Mouse (Mus musculus) liver, adult 2 months (tissue): ENCODE measurements around the gene Garnl3. TPM values are rescaled to one million over a fixed set of nuclear protein-coding genes. Genes with fewer than 3 reads are reported as not detected.

Source experiments
- DNase-seq: peaks from one replicate; pipeline ENCODE4 v3.0.0-alpha.2; 2011; ENCODE audit warnings: low read depth, low spot score; ENCODE audit errors: extremely low read depth
- H3K27ac ChIP-seq: fragments of 200-500 bp; replicated peaks from 2 replicates; pipeline ENCODE4 v1.5.1; 2012; ENCODE audit warnings: low read depth, mild to moderate bottlenecking, control low read depth, inconsistent platforms, low read length; ENCODE audit not compliant: insufficient read depth
- H3K27me3 ChIP-seq: fragments of 200-500 bp; 2 replicates; pipeline ENCODE4 v1.6.1; 2012; ENCODE audit warnings: mild to moderate bottlenecking, moderate library complexity, low read length, inconsistent platforms; ENCODE audit not compliant: control insufficient read depth, insufficient read depth
- H3K36me3 ChIP-seq: fragments of 200-500 bp; 2 replicates; pipeline ENCODE4 v1.6.1; 2012; ENCODE audit warnings: low read length, inconsistent platforms; ENCODE audit not compliant: control insufficient read depth, insufficient read depth
- H3K4me1 ChIP-seq: fragments of 200-500 bp; 2 replicates; pipeline ENCODE4 v1.6.1; 2011; ENCODE audit warnings: low read length; ENCODE audit not compliant: control insufficient read depth, insufficient read depth
- H3K4me3 ChIP-seq: fragments of 200-500 bp; 2 replicates; pipeline ENCODE4 v1.5.1; 2011; ENCODE audit warnings: low read depth, mild to moderate bottlenecking, control low read depth, low read length, moderate library complexity; ENCODE audit not compliant: insufficient read depth
- H3K79me2 ChIP-seq: fragments of 200-500 bp; 2 replicates; pipeline ENCODE4 v1.6.1; 2012; ENCODE audit warnings: inconsistent platforms, mild to moderate bottlenecking, low read length, moderate library complexity; ENCODE audit not compliant: control insufficient read depth, insufficient read depth
- H3K9ac ChIP-seq: fragments of 200-500 bp; 2 replicates; pipeline ENCODE4 v1.6.1; 2012; ENCODE audit warnings: low read depth, mild to moderate bottlenecking, control low read depth, inconsistent platforms, low read length
- CTCF ChIP-seq: fragments of 200-500 bp; IDR thresholded peaks from 2 replicates; pipeline ENCODE4 v1.5.1; 2011; ENCODE audit warnings: low read depth, low read length, control low read depth
- POLR2A ChIP-seq: fragments of 200-500 bp; IDR thresholded peaks from 2 replicates; pipeline ENCODE4 v1.6.1; 2011; ENCODE audit warnings: low read length, control low read depth; ENCODE audit not compliant: insufficient read depth; ENCODE audit errors: extremely low read depth
- WGBS: fragments of 180-500 bp; shearing (Covaris S2); methylation state at CpG from one replicate; pipeline ENCODE4 v1.1.7; 2018; 5-methylcytosine and 5-hydroxymethylcytosine counted together
- polyA plus RNA-seq: library from polyadenylated mRNA; depleted of rRNA; stranded (reverse); fragments of >200 nt; gene quantifications from 2 replicates; pipeline ENCODE4 v1.2.3, GENCODE M21; 2012; rRNA removed
- total RNA-seq: library from RNA; depleted of rRNA; stranded (reverse); fragments of >200 nt; gene quantifications from 2 replicates; pipeline ENCODE4 v1.2.3, GENCODE M21; 2014; rRNA removed

Garnl3 gene
- total RNA-seq (0.27 and 0.28 TPM in 2 replicates), polyA plus RNA-seq (0.11 and 0.17 TPM in 2 replicates)

DNA sequence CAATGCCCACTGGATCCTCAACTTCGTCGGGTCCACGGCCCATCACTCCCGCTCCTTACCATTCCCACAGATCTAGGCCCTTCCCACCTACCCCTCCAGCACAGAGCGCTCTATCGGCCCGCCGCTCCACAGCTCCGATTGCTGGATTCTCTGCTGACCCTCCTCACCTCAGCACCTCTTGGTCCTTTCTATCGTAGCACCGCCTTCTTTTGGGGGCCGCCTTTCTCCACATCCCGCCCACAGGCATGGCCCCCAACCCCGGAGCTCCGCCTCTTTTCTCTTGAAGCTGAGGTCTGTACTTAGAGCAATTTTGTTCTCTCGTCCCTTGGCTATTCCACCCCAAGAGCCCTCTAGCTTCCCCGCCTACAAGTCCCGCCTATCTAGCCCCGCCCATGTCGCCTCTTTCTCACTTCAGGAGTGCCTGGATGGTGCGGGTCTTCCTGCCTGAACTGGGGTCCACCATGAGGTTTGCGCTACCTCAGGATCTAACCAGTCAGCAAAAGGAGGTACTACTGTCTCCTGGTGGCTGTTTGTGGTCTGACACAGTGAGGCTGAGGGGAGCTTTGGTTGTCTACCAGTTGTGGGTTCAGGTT is at the start of gene Garnl3:
Garnl3 (minus strand) TSS at position 155 of the 593 bp plus-strand sequence.
- H3K79me2 ChIP-seq = no peaks in the 10 kb centered on the region
- H3K36me3 ChIP-seq = no peaks in the 10 kb centered on the region
- no peak for TF ChIP-seq POLR2A
- TF ChIP-seq CTCF = peak; percentile 49; the same call in 1 of the 2 replicates
- no peak within 1 kb of the TSS for H3K27ac ChIP-seq
- 3% methylated on average over 22 of the region's 22 CpGs for WGBS
- DNase-seq = peak; percentile 17
- no peaks in the 10 kb centered on the region for H3K27me3 ChIP-seq
- peak within 1 kb of the TSS; percentile 71 for H3K4me3 ChIP-seq
- peaks cover 2% of the 10 kb centered on the region; the same call in 1 of the 2 replicates for H3K4me1 ChIP-seq
- H3K9ac ChIP-seq = peak within 1 kb of the TSS; percentile 36; the same call in 1 of the 2 replicates

DNA sequence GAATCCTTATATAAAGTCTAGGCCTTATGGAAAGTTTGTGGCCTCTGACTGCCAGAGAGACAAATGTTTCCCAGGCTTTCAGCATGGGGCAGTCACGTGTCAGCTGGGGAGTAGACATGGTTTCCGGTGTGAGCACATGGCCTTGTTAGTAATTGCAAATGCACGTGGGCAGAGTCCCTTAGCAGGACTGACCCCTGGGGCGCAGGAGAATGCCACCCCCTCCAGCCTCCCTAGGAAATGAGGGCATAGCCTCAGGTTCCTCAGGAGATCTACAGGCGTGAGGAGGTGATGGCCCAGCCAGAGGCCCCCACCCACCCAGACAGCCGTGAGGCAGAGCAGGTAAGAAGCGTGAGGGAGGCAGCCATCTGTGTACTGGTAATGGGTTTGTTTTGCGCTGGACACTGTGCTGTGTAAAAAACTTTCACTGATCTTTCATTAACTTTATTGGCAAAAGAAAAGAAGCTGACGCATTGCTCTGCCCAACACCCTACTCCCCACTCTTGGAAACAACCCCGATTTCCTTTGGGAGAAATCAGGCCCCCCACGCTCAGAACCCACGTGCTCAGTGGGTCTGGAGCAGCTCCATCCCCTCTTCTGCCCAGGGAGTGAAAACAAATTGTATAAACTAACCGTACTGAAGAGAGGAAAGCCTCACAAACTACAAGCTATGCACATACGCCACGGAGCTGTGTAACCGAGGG is 48.6 kb upstream of the Garnl3 start:
- no peak overlapping the region for H3K27ac ChIP-seq
- no peak overlapping the region for H3K4me3 ChIP-seq
- peak; percentile 24 for DNase-seq
- no peak overlapping the region for H3K9ac ChIP-seq
- TF ChIP-seq CTCF (no peak), POLR2A (no peak)
- H3K36me3 ChIP-seq = no peaks in the 10 kb centered on the region
- 85% methylated on average over 16 of the region's 16 CpGs for WGBS
- H3K4me1 ChIP-seq = peaks cover 9% of the 10 kb centered on the region
- H3K27me3 ChIP-seq = no peaks in the 10 kb centered on the region
- H3K79me2 ChIP-seq = no peaks in the 10 kb centered on the region

DNA sequence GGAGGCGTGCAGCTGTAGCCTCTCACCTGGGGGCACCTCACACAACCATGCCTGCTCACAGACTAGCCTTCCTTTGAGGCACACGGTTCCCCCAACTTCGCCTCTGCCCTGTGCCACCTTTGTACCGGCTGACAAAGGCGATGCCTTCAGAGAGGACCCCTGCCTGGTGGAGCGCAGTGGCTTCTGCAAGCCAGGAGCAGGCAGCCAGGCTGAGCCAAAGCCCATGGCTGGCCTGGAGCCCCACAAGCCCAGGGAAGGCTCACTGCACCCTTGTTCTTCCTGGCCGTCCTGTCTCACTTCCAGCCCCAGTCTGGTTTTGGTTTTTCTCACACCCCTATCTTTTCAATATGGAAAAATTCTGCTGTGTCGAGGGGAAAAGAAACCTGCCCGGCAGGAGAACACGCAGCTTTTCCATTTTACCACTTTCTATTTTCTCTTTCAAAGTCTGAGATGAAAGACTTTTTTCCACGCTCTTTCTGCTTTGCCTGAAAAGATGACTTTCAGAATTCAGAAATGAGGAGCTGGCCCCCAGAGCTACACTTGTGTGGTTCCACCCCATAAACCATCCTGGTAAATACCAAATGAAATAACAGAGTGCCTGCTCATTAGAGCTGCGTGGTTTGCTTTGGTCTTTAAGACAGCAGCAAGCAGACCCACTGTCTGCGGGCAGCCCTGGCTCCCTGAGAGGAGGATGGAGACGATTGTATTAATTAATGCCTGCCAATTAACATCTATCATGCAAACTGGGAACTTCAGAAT is 47.9 kb upstream of the Garnl3 start:
- H3K9ac ChIP-seq = no peak overlapping the region

DNA sequence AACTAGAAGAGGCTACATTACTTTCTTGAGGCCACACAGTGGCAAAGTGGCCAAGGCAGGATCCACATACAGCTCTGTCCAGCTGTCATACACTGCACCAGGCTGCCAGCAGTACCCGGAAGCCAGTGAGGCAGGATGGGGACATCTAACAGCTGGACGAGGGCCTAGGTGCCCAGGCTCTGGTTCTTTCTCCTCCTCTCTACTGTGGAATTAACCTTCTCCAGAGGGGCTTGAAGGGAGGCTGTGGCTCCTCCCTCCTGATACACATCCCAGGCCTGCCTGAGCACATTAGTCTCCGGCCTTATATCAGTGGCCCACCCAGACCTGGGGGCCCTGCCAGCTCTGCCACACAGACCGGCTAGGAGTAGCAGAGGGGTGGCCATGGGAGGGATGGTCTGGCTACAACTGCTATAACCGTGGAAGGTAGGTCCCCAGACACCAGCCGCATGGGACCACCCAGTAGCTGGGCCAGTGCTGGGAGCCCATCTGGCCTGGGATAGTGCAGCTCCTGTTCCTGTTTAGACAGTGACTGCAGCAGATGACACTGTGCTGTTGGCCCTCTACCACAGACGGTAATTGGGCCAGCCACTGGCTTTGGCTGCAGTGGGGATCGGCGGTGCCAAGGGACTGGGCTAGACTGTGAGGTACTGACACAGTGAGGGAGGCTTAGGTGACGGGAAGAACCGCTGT is 46.9 kb upstream of the Garnl3 start:
- Histone ChIP-seq H3K79me2 (no peaks in the 10 kb centered on the region), H3K9ac (peak overlapping the region; percentile 6; the same call in 1 of the 2 replicates), H3K4me3 (peak overlapping the region; percentile 11; the same call in 1 of the 2 replicates), H3K36me3 (no peaks in the 10 kb centered on the region), H3K27ac (peak overlapping the region; percentile 53), H3K27me3 (no peaks in the 10 kb centered on the region), H3K4me1 (peaks cover 9% of the 10 kb centered on the region)
- DNase-seq = peak; percentile 64
- TF ChIP-seq POLR2A (no peak), CTCF (no peak)
- WGBS = 51% methylated on average over 11 of the region's 11 CpGs

More for the DNA sequence above, 47.9 kb upstream of the Garnl3 start:
- WGBS = 90% methylated on average over 14 of the region's 14 CpGs
- Histone ChIP-seq H3K36me3 (no peaks in the 10 kb centered on the region), H3K4me3 (no peak overlapping the region), H3K4me1 (peaks cover 9% of the 10 kb centered on the region), H3K27me3 (no peaks in the 10 kb centered on the region), H3K27ac (no peak overlapping the region), H3K79me2 (no peaks in the 10 kb centered on the region)
- no peak for TF ChIP-seq POLR2A
- TF ChIP-seq CTCF = no peak
- no peak for DNase-seq

DNA sequence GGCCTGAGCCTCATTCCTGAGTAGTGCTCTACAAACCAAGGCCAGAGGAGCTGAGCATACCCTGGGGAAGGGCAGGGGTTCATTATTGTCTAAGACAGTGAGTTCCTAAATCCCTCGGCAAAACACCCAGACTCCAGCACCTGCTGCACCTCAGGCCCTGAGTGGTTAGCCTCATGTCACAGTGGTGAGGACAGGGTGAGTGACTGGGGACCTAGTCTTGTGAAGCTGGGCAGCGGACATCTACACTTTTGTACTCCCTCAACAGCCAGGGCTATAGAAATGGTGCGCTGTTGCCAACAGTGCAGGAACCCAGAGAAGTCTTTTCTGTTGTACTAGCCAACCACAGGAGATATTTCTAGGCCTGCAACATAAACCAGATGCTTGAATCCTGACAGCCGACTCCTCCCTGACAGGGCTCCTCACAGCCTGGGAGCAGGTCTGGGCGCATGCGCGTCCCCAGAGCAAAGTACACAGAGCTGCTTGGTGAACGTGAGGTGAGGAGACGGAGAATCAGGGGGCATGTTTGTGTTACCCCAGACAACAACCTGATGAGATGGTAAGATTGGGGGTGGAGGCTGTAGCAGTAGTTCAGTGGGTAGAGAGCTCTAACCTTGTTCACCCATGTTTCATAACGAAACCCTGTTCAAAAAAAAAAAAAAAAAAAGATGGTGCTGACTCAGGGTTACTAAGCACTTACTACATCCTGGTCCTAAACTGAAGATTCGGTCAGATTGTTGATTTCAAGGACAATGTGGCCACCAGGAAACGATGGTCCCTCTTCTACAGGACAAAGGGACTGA is 46.2 kb upstream of the Garnl3 start:
- no peaks in the 10 kb centered on the region for H3K27me3 ChIP-seq
- no peaks in the 10 kb centered on the region for H3K36me3 ChIP-seq
- H3K9ac ChIP-seq = no peak overlapping the region
- H3K4me1 ChIP-seq = peaks cover 9% of the 10 kb centered on the region
- 47% methylated on average over 12 of the region's 12 CpGs for WGBS
- H3K4me3 ChIP-seq = no peak overlapping the region; the same call in 1 of the 2 replicates
- no peaks in the 10 kb centered on the region for H3K79me2 ChIP-seq
- DNase-seq = peak; percentile 69
- no peak for TF ChIP-seq CTCF
- H3K27ac ChIP-seq = 0 out of 2 replicates have a peak overlapping the region, but pooled peaks have one; percentile 53
